Mouse (Mus musculus) colon, adult 2 months (tissue): ENCODE results near the gene Gm2381. TPM values are rescaled to one million over a fixed set of nuclear protein-coding genes. Genes with fewer than 3 reads are reported as not detected.

ENCODE experiments used
- polyA plus RNA-seq: library from polyadenylated mRNA; depleted of rRNA; stranded (reverse); fragments of >200 nt; gene quantifications from 2 replicates; pipeline ENCODE4 v1.2.3, GENCODE M21; 2012; rRNA removed

The Gm2381 gene
- polyA plus RNA-seq: not detected in 2 replicates

DNA sequence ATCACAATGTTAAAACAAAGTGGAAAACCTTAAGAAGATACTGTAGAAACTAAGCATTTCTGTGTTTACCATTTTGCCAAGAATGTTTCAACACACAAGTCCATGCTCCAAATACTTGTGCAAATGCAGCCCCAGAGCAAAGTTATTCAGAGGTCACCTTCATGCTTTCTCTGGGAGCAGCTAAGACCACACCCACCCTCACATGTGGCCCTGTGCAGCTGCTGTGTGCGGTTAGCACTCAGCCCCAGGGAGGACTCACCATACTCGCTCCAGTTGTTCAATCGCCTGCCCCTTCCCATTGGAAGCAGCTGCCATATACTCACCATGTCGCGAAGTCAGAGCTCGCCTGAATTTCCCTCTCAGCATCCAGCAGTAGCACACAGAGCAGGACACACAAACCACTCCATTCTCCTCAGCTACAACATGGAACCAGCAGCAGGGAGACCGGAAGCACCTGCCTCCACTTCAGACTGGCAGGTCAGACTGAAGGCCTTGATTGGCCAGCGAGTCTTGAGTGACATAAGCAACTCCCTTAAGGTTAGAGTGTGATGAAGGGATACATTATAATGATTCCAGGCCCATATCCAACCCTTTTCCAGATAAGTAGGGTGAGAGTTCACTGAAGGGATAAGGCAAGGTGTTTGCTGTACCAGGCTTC lies at the start of gene Gm2381:
TSS of gene Gm2381 (minus strand) at position 434 of the 658 bp plus-strand sequence.

DNA sequence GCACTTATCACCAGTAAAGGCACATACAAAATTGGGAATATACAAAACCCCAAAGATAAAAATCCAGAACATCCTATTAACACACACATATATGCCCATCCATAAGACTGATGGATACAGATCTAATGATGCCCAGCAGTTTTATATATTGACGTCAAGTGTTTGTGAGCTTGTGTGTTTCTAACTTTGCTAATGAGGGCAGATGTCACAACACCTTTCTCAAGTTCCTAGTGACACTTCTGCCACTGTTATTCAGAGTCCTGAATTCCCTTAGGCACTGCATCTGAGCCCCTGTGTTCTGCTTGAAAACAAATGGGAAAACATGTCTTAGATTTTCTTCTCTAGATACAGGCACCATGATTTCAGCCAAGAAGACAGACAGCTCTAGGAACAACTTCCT lies 73.6 kb downstream of the Gm2381 start, which contains the start of gene Vmn2r62:
TSS of gene Vmn2r62 (minus strand) at position 101 of the 400 bp plus-strand sequence.

Other genes starting within 250 kb of the Gm2381 start
- 0.13 and 0.25 TPM in 2 replicates for gene Zfp976, start 224.6 kb downstream of the Gm2381 start, polyA plus RNA-seq
- 0.27 and 0.35 TPM in 2 replicates for gene Zfp975, start 174.5 kb downstream of the Gm2381 start, polyA plus RNA-seq
- gene Gm17067, start 140.2 kb downstream of the Gm2381 start, polyA plus RNA-seq: not detected in 2 replicates
- not detected in 2 replicates for gene Vmn2r62, start 73.7 kb downstream of the Gm2381 start, polyA plus RNA-seq
- gene Vmn2r63, start 66.6 kb upstream of the Gm2381 start, polyA plus RNA-seq: not detected in 2 replicates
- not detected in 2 replicates for gene Gm9268, start 151.5 kb upstream of the Gm2381 start, polyA plus RNA-seq
- gene Zfp936, start 247.0 kb upstream of the Gm2381 start, polyA plus RNA-seq: not detected in 2 replicates